Mouse (Mus musculus) ES-E14 (cell line): ENCODE measurements around the gene Mx1.

Experiments
- CHD2 ChIP-seq: IDR thresholded peaks from 2 replicates; pipeline ENCODE4 v1.6.1; 2014; ENCODE audit warnings: mild to moderate bottlenecking, low read depth, low read length, inconsistent platforms
- ZC3H11A ChIP-seq: IDR thresholded peaks from 2 replicates; pipeline ENCODE4 v1.6.1; 2012; ENCODE audit warnings: low read depth, mild to moderate bottlenecking, inconsistent platforms, low read length, borderline replicate concordance
- ZNF384 ChIP-seq: IDR thresholded peaks from 2 replicates; pipeline ENCODE4 v1.6.1; 2012; ENCODE audit warnings: low read depth, low read length, inconsistent platforms

DNA sequence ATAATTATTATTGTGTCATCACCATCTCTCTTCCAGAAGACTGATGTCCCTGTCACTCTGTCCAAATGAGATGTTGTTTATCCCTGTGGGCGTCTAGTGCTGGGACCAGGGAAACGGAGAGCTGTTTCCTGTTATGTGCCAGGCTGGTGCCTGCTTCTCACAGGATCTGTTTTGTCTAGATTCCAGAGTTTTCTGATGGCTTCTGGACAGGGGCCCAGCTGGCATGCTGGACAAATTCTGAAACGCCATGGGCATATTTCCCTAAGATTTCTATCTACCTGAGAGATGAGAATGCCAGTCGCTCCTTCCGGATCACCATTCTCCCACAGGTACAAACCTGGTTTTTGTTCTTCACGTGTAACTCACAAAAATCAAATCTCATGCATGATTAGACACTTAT lies 41.0 kb downstream of the Mx1 start:
- TF ChIP-seq CHD2 (no peak), ZNF384 (no peak), ZC3H11A (no peak)
